Mouse (Mus musculus): Measurements from ENCODE around the gene Abat.

- TF ChIP-seq POLR2A (IDR thresholded peaks at IDR 0.05; ENCODE audit: insufficient read depth, low read depth, low read length) (no peak), CTCF (IDR thresholded peaks at IDR 0.05) (no peak), EP300 (IDR thresholded peaks at IDR 0.05; ENCODE audit: insufficient read depth, low read depth, low read length) (no peak)
Observed at GRCm38 (mm10) chr16:8636867-8637216, 123.6 kb downstream of the Abat start.

Measured in heart, adult 2 months (tissue).